Mouse (Mus musculus) hindbrain, embryonic 13.5 days (tissue): ENCODE measurements around the gene Dmc1. TPM values are rescaled to one million over a fixed set of nuclear protein-coding genes. Genes with fewer than 3 reads are reported as not detected.

ENCODE experiments used
- ATAC-seq: fragments of 200-750 bp; cut with Nextera tagmentation; 2 replicates; pipeline ENCODE4 v1.8.0; 2017; ENCODE audit warnings: moderate TSS enrichment; ENCODE audit not compliant: low FRiP score
- H3K27ac ChIP-seq: fragments of 300-500 bp; sonication (generic); 2 replicates; pipeline ENCODE4 v1.5.1; 2015; ENCODE audit warnings: inconsistent platforms, mild to moderate bottlenecking, moderate library complexity
- H3K27me3 ChIP-seq: fragments of 300-500 bp; sonication (generic); 2 replicates; pipeline ENCODE4 v1.6.1; 2015; ENCODE audit warnings: mild to moderate bottlenecking, inconsistent platforms
- H3K36me3 ChIP-seq: fragments of 300-500 bp; sonication (generic); 2 replicates; pipeline ENCODE4 v1.6.1; 2015; ENCODE audit warnings: mild to moderate bottlenecking, inconsistent platforms
- H3K4me1 ChIP-seq: fragments of 300-500 bp; sonication (generic); replicated peaks from 2 replicates; pipeline ENCODE4 v1.6.1; 2015; ENCODE audit warnings: inconsistent platforms
- H3K4me2 ChIP-seq: fragments of 300-500 bp; sonication (generic); 2 replicates; pipeline ENCODE4 v1.6.1; 2015; ENCODE audit warnings: inconsistent platforms, mild to moderate bottlenecking, moderate library complexity
- H3K4me3 ChIP-seq: fragments of 300-500 bp; sonication (generic); 2 replicates; pipeline ENCODE4 v1.5.1; 2015; ENCODE audit warnings: mild to moderate bottlenecking, inconsistent platforms
- H3K9ac ChIP-seq: fragments of 300-500 bp; sonication (generic); 2 replicates; pipeline ENCODE4 v1.6.1; 2015; ENCODE audit warnings: mild to moderate bottlenecking, inconsistent platforms
- H3K9me3 ChIP-seq: fragments of 300-500 bp; sonication (generic); 2 replicates; pipeline ENCODE4 v1.6.1; 2016; ENCODE audit warnings: inconsistent platforms
- WGBS: fragments of 180-500 bp; shearing (Covaris S2); methylation state at CpG from one replicate; pipeline ENCODE4 v1.1.7; 2015; 5-methylcytosine and 5-hydroxymethylcytosine counted together
- polyA plus RNA-seq: library from polyadenylated mRNA; unstranded; fragments of >200 nt; fragmentation: Nextera tagmentation; extraction: Ambion mirVana; gene quantifications from 2 replicates; pipeline ENCODE4 v1.2.1, GENCODE M21; 2015

The Dmc1 gene
- polyA plus RNA-seq, 1 experiment from 2014 or later: 0.82 TPM

GRCm38 (mm10) chr15:79609226-79609625 is 4.3 kb upstream of the Dmc1 start:
- H3K4me2 ChIP-seq: no peak overlapping the region
- 97% methylated on average over 2 of the region's 2 CpGs for WGBS
- H3K9ac ChIP-seq: no peak overlapping the region
- H3K27me3 ChIP-seq: peaks cover 12% of the 10 kb centered on the region
- H3K9me3 ChIP-seq: 0 out of 2 replicates have a peak, but pooled peaks cover 5% of the 10 kb centered on the region
- peaks cover 43% of the 10 kb centered on the region for H3K36me3 ChIP-seq
- H3K27ac ChIP-seq: no peak overlapping the region
- no peak overlapping the region for H3K4me3 ChIP-seq
- H3K4me1 ChIP-seq: peaks cover 12% of the 10 kb centered on the region
- no peak for ATAC-seq

- 82% methylated on average over 7 of the region's 7 CpGs for WGBS
These were observed 3.3 kb upstream of the Dmc1 start for GRCm38 (mm10) chr15:79608214-79608613.

GRCm38 (mm10) chr15:79607757-79608156 is 2.8 kb upstream of the Dmc1 start:
- WGBS: 62% methylated on average over 2 of the region's 2 CpGs
- Histone ChIP-seq H3K4me1 (peaks cover 12% of the 10 kb centered on the region), H3K9ac (no peak overlapping the region)

More at GRCm38 (mm10) chr15:79608214-79608613, 3.3 kb upstream of the Dmc1 start:
- Histone ChIP-seq H3K4me3 (no peak overlapping the region), H3K27ac (no peak overlapping the region), H3K4me1 (peaks cover 12% of the 10 kb centered on the region), H3K27me3 (peaks cover 17% of the 10 kb centered on the region), H3K36me3 (peaks cover 35% of the 10 kb centered on the region), H3K9ac (no peak overlapping the region), H3K9me3 (0 out of 2 replicates have a peak, but pooled peaks cover 5% of the 10 kb centered on the region), H3K4me2 (no peak overlapping the region)
- no peak for ATAC-seq

GRCm38 (mm10) chr15:79606161-79606560 is 1.3 kb upstream of the Dmc1 start:
- Histone ChIP-seq H3K27ac (no peak overlapping the region), H3K4me2 (no peak overlapping the region), H3K27me3 (peaks cover 17% of the 10 kb centered on the region), H3K9ac (no peak overlapping the region), H3K4me3 (no peak overlapping the region), H3K36me3 (peaks cover 20% of the 10 kb centered on the region), H3K4me1 (peaks cover 12% of the 10 kb centered on the region), H3K9me3 (0 out of 2 replicates have a peak, but pooled peaks cover 5% of the 10 kb centered on the region)
- ATAC-seq: no peak
- WGBS: 93% methylated on average over 12 of the region's 12 CpGs

More at GRCm38 (mm10) chr15:79607757-79608156, 2.8 kb upstream of the Dmc1 start:
- H3K4me2 ChIP-seq: no peak overlapping the region
- H3K27me3 ChIP-seq: peaks cover 17% of the 10 kb centered on the region
- ATAC-seq: no peak
- no peak overlapping the region for H3K27ac ChIP-seq
- no peak overlapping the region for H3K4me3 ChIP-seq
- 0 out of 2 replicates have a peak, but pooled peaks cover 5% of the 10 kb centered on the region for H3K9me3 ChIP-seq
- H3K36me3 ChIP-seq: peaks cover 31% of the 10 kb centered on the region

GRCm38 (mm10) chr15:79600176-79600575 is 4.7 kb downstream of the Dmc1 start:
- H3K27me3 ChIP-seq: peaks cover 14% of the 10 kb centered on the region
- 88% methylated on average over 2 of the region's 2 CpGs for WGBS
- H3K9me3 ChIP-seq: no peaks in the 10 kb centered on the region
- no peak overlapping the region for H3K27ac ChIP-seq
- H3K9ac ChIP-seq: no peak overlapping the region
- no peak for ATAC-seq
- H3K4me3 ChIP-seq: no peak overlapping the region
- H3K4me1 ChIP-seq: peaks cover 10% of the 10 kb centered on the region
- H3K4me2 ChIP-seq: no peak overlapping the region
- H3K36me3 ChIP-seq: no peaks in the 10 kb centered on the region

GRCm38 (mm10) chr15:79598715-79599114 is 6.2 kb downstream of the Dmc1 start:
- H3K9me3 ChIP-seq: no peaks in the 10 kb centered on the region
- no peak overlapping the region for H3K4me2 ChIP-seq
- H3K36me3 ChIP-seq: no peaks in the 10 kb centered on the region
- no peaks in the 10 kb centered on the region for H3K27me3 ChIP-seq
- ATAC-seq: no peak
- no peak overlapping the region for H3K9ac ChIP-seq
- no peaks in the 10 kb centered on the region for H3K4me1 ChIP-seq
- 88% methylated on average over 1 of the region's 1 CpGs for WGBS
- H3K27ac ChIP-seq: no peak overlapping the region
- H3K4me3 ChIP-seq: no peak overlapping the region

- no peak overlapping the region for H3K4me3 ChIP-seq
- H3K4me2 ChIP-seq: no peak overlapping the region
- ATAC-seq: no peak
- H3K9ac ChIP-seq: no peak overlapping the region
- no peaks in the 10 kb centered on the region for H3K9me3 ChIP-seq
- WGBS: 67% methylated on average over 1 of the region's 1 CpGs
- H3K27ac ChIP-seq: no peak overlapping the region
- H3K36me3 ChIP-seq: no peaks in the 10 kb centered on the region
- no peaks in the 10 kb centered on the region for H3K27me3 ChIP-seq
- no peaks in the 10 kb centered on the region for H3K4me1 ChIP-seq
These were observed 23.3 kb downstream of the Dmc1 start for GRCm38 (mm10) chr15:79581581-79581980.

- Histone ChIP-seq H3K27me3 (no peaks in the 10 kb centered on the region), H3K4me3 (no peak overlapping the region), H3K27ac (no peak overlapping the region), H3K4me1 (no peaks in the 10 kb centered on the region), H3K9ac (no peak overlapping the region), H3K9me3 (no peaks in the 10 kb centered on the region), H3K36me3 (no peaks in the 10 kb centered on the region), H3K4me2 (no peak overlapping the region)
- no peak for ATAC-seq
- WGBS: 70% methylated on average over 6 of the region's 6 CpGs
These were observed 27.1 kb downstream of the Dmc1 start for GRCm38 (mm10) chr15:79577671-79578426.

GRCm38 (mm10) chr15:79576947-79577346 is 28.0 kb downstream of the Dmc1 start:
- Histone ChIP-seq H3K4me1 (no peaks in the 10 kb centered on the region), H3K36me3 (no peaks in the 10 kb centered on the region), H3K4me3 (no peak overlapping the region), H3K4me2 (no peak overlapping the region), H3K9me3 (no peaks in the 10 kb centered on the region), H3K9ac (no peak overlapping the region), H3K27ac (no peak overlapping the region), H3K27me3 (no peaks in the 10 kb centered on the region)
- no peak for ATAC-seq
- WGBS: 95% methylated on average over 2 of the region's 2 CpGs

- Histone ChIP-seq H3K9me3 (no peaks in the 10 kb centered on the region), H3K4me3 (no peak overlapping the region), H3K27ac (no peak overlapping the region), H3K36me3 (no peaks in the 10 kb centered on the region), H3K4me2 (no peak overlapping the region), H3K27me3 (no peaks in the 10 kb centered on the region), H3K9ac (no peak overlapping the region), H3K4me1 (no peaks in the 10 kb centered on the region)
- 70% methylated on average over 1 of the region's 1 CpGs for WGBS
- ATAC-seq: no peak
These were observed 29.2 kb downstream of the Dmc1 start for GRCm38 (mm10) chr15:79575543-79576222.

GRCm38 (mm10) chr15:79562417-79562816 is 42.5 kb downstream of the Dmc1 start:
- Histone ChIP-seq H3K9ac (no peak overlapping the region), H3K9me3 (no peaks in the 10 kb centered on the region), H3K4me3 (no peak overlapping the region), H3K4me2 (no peak overlapping the region), H3K27ac (no peak overlapping the region), H3K27me3 (no peaks in the 10 kb centered on the region), H3K4me1 (no peaks in the 10 kb centered on the region), H3K36me3 (no peaks in the 10 kb centered on the region)
- no peak for ATAC-seq
- 88% methylated on average over 9 of the region's 9 CpGs for WGBS

GRCm38 (mm10) chr15:79559649-79560048 is 45.3 kb downstream of the Dmc1 start:
- H3K9me3 ChIP-seq: no peaks in the 10 kb centered on the region
- no peak overlapping the region for H3K27ac ChIP-seq
- no peak for ATAC-seq
- no peaks in the 10 kb centered on the region for H3K4me1 ChIP-seq
- no peaks in the 10 kb centered on the region for H3K36me3 ChIP-seq
- H3K4me2 ChIP-seq: no peak overlapping the region
- H3K4me3 ChIP-seq: no peak overlapping the region
- H3K9ac ChIP-seq: no peak overlapping the region
- 79% methylated on average over 3 of the region's 3 CpGs for WGBS
- no peaks in the 10 kb centered on the region for H3K27me3 ChIP-seq
